ENCODE assay signal across 19 mouse cellular contexts in genomic region chr6:59537025-59537424, GRCm38 (mm10).
DNase-seq lines count a peak whose midpoint lies in the region; TF ChIP-seq lines count a peak whose summit lies in the region.
"Had no signal": no experiment of that assay in that cellular context is flagged by ENCODE, and none has a peak within 500 bp of the region (broad histone marks: within the 10 kb centered on the region; RNA-seq: fewer than 3 reads in every experiment).

No protein-coding gene starts in this region.

- H3K36me3 ChIP-seq in heart, adult 2 months (ENCODE audit: control insufficient read depth, insufficient read depth, low read length): no peaks in the 10 kb centered on the region
- H3K36me3 ChIP-seq in CH12.LX (replicated peaks in 1 of 2; ENCODE audit: control insufficient read depth in 1 of 2, insufficient read depth in 1 of 2, low read length in 1 of 2): no peaks in the 10 kb centered on the region
- H3K36me3 ChIP-seq: embryonic facial prominence, embryonic 15.5 days; forebrain, embryonic 10.5 days; kidney, embryonic 15.5 days; midbrain, embryonic 12.5 days had no signal

- no peak overlapping the region for H3K4me3 ChIP-seq in heart, adult 2 months
- H3K4me3 ChIP-seq in left cerebral cortex, adult 2 months: no peak overlapping the region
- no peak overlapping the region for H3K4me3 ChIP-seq in CH12.LX (replicated peaks in 1 of 3; ENCODE audit: low read depth in 2 of 3, low read length in 2 of 3, poor library complexity in 1 of 3)
- H3K4me3 ChIP-seq: embryonic facial prominence, embryonic 15.5 days; forebrain, embryonic 10.5 days; kidney, embryonic 15.5 days; midbrain, embryonic 12.5 days had no signal

- no peak overlapping the region for H3K27ac ChIP-seq in heart, adult 2 months
- H3K27ac ChIP-seq in left cerebral cortex, adult 2 months: no peak overlapping the region
- H3K27ac ChIP-seq in CH12.LX (ENCODE audit: insufficient read depth, low read depth): no peak overlapping the region
- H3K27ac ChIP-seq: embryonic facial prominence, embryonic 15.5 days; forebrain, embryonic 10.5 days; kidney, embryonic 15.5 days; macrophage; midbrain, embryonic 12.5 days had no signal

- no peak for TF ChIP-seq POLR2A in heart, adult 2 months (IDR thresholded peaks at IDR 0.05; ENCODE audit: insufficient read depth, low read depth, low read length)
- no peak for TF ChIP-seq POLR2A in CH12.LX (IDR thresholded peaks at IDR 0.05; ENCODE audit: low read depth, low read length)
- no peak for TF ChIP-seq POLR2A in brain, embryonic 14.5 days (IDR thresholded peaks at IDR 0.05; ENCODE audit: borderline replicate concordance, extremely low read depth, insufficient read depth, insufficient read length, poor library complexity, severe bottlenecking)

- no peak for DNase-seq in heart, adult 2 months
- no peak for DNase-seq in heart, postnatal 4 days
- no peak for DNase-seq in left cerebral cortex, adult 2 months (ENCODE audit: extremely low spot score in 1 of 2, low spot score in 2 of 2)
- no peak for DNase-seq in left cerebral cortex, postnatal 4 days
- no peak for DNase-seq in CH12.LX (ENCODE audit: extremely low read depth)
- peak; percentile 9 for DNase-seq in brain, embryonic 14.5 days (ENCODE audit: low read depth)
- DNase-seq in adrenal gland, postnatal 36 days: no peak
- DNase-seq: adrenal gland, postnatal 10 days; cerebellum, adult 9-10 months; lung, adult 2 months; retina, postnatal 1 day; thymus, postnatal 4 days had no signal

- 47% methylated on average over 2 of the region's 2 CpGs for WGBS in heart, adult 2 months

- H3K9me3 ChIP-seq in CH12.LX (replicated peaks; ENCODE audit: low read length): no peaks in the 10 kb centered on the region
- H3K9me3 ChIP-seq: embryonic facial prominence, embryonic 15.5 days; forebrain, embryonic 10.5 days; kidney, embryonic 15.5 days; midbrain, embryonic 12.5 days had no signal

- intact Hi-C loops in heart, adult 2 months (cut with DNase I): no loop called here
- intact Hi-C loops in left cerebral cortex, adult 2 months (cut with DNase I): loop anchor here (5.0 kb wide), 2 partner anchors 665 to 905 kb away; no protein-coding TSS in a partner anchor
- intact Hi-C loops in left cerebral cortex, postnatal 4 days (cut with DNase I): no loop called here

- no peak overlapping the region for H3K4me2 ChIP-seq in CH12.LX (ENCODE audit: insufficient read depth, low read depth, poor library complexity, severe bottlenecking)
- H3K4me2 ChIP-seq: embryonic facial prominence, embryonic 15.5 days; heart, embryonic 11.5 days; kidney, embryonic 15.5 days; liver, embryonic 11.5 days; midbrain, embryonic 12.5 days had no signal

- no peaks in the 10 kb centered on the region for H3K27me3 ChIP-seq in heart, adult 2 months (ENCODE audit: control insufficient read depth, insufficient read depth, low read length)
- H3K27me3 ChIP-seq in CH12.LX (replicated peaks): no peaks in the 10 kb centered on the region
- H3K27me3 ChIP-seq: embryonic facial prominence, embryonic 15.5 days; kidney, embryonic 15.5 days; midbrain, embryonic 12.5 days had no signal

- no peak for TF ChIP-seq EP300 in heart, adult 2 months (IDR thresholded peaks at IDR 0.05; ENCODE audit: insufficient read depth, low read depth, low read length)
- no peak for TF ChIP-seq EP300 in CH12.LX (IDR thresholded peaks at IDR 0.05; ENCODE audit: low read length)

- no peaks in the 10 kb centered on the region for H3K79me2 ChIP-seq in heart, adult 2 months (replicated peaks; ENCODE audit: control insufficient read depth, insufficient read depth, low read length)
- H3K79me2 ChIP-seq in CH12.LX (replicated peaks; ENCODE audit: control insufficient read depth, extremely low read depth, insufficient read depth, poor library complexity, severe bottlenecking): no peaks in the 10 kb centered on the region

- no peak overlapping the region for H3K9ac ChIP-seq in heart, adult 2 months (ENCODE audit: low read depth, low read length)
- H3K9ac ChIP-seq in CH12.LX (ENCODE audit: insufficient read depth, low read depth): no peak overlapping the region
- H3K9ac ChIP-seq: embryonic facial prominence, embryonic 15.5 days; kidney, embryonic 15.5 days; midbrain, embryonic 12.5 days had no signal

- peak; percentile 57 for TF ChIP-seq RAD21 in CH12.LX (IDR thresholded peaks at IDR 0.05; ENCODE audit: low read depth, low read length)

- dilution Hi-C loops in CH12.LX (cut with MboI; ENCODE audit: extremely low pct_ligation_motif_present, extremely low pct_unique_long_range_greater_than_20kb, low sequenced_read_pairs): no loop called here

- no peaks in the 10 kb centered on the region for H3K4me1 ChIP-seq in heart, adult 2 months (ENCODE audit: control insufficient read depth, insufficient read depth, low read length)
- H3K4me1 ChIP-seq in CH12.LX (ENCODE audit: control insufficient read depth in 1 of 2, insufficient read depth in 2 of 2): no peaks in the 10 kb centered on the region
- H3K4me1 ChIP-seq: embryonic facial prominence, embryonic 15.5 days; forebrain, embryonic 10.5 days; kidney, embryonic 15.5 days; midbrain, embryonic 12.5 days had no signal

- TF ChIP-seq CTCF in heart, adult 2 months (IDR thresholded peaks at IDR 0.05): 0 out of 2 replicates have a peak, but pooled peaks have one; percentile 20
- peak; percentile 53 for TF ChIP-seq CTCF in left cerebral cortex, adult 2 months (IDR thresholded peaks at IDR 0.05)
- peak in 1 of 2 experiments; percentile 36; a peak in 2 of 4 replicates for TF ChIP-seq CTCF in CH12.LX (conservative IDR thresholded peaks at IDR 0.05 in 1 of 2, IDR thresholded peaks at IDR 0.05 in 1 of 2; ENCODE audit: low read depth in 2 of 2, low read length in 2 of 2)
- TF ChIP-seq CTCF in brain, embryonic 14.5 days (IDR thresholded peaks at IDR 0.05; ENCODE audit: borderline replicate concordance, extremely low read depth, insufficient read depth, insufficient read length): no peak

- in situ Hi-C loops in CH12.LX (cut with MboI; ENCODE audit: low pct_ligation_motif_present, low pct_unique_long_range_greater_than_20kb, low sequenced_read_pairs): no loop called here

TF ChIP-seq in CH12.LX, 34 proteins besides CTCF, POLR2A, EP300 and RAD21:
- TF ChIP-seq SMC3 (IDR thresholded peaks at IDR 0.05; ENCODE audit: low read depth, low read length) (peak; percentile 11; the same call in 1 of the 2 replicates), CHD2 (IDR thresholded peaks at IDR 0.05; ENCODE audit: low read length) (no peak)
TF ChIP-seq in CH12.LX: peak in this region for 1.
